Mouse (Mus musculus): ENCODE results near the gene Gpr119.

Gpr119 gene

GRCm38 (mm10) chrX:48674171-48674570, at the start of gene Gpr119:
Gene Gpr119, minus strand, starts transcription at chrX:48674478.
- no peak for DNase-seq (ENCODE audit: low spot score)

GRCm38 (mm10) chrX:48712846-48713245, 38.6 kb upstream of the Gpr119 start:
- DNase-seq (ENCODE audit: low spot score), result peak; percentile 51

GRCm38 (mm10) chrX:48709701-48710100, 35.4 kb upstream of the Gpr119 start:
- no peak for DNase-seq (ENCODE audit: low spot score)

- DNase-seq (ENCODE audit: low spot score), result peak; percentile 91
Measured at GRCm38 (mm10) chrX:48694864-48695371, 20.6 kb upstream of the Gpr119 start, which contains the start of gene Rbmx2. Gene Rbmx2, plus strand, starts transcription at chrX:48695004.

GRCm38 (mm10) chrX:48694460-48694859, 20.2 kb upstream of the Gpr119 start:
- DNase-seq (ENCODE audit: low spot score), result no peak

- DNase-seq (ENCODE audit: low spot score), result no peak
Measured at GRCm38 (mm10) chrX:48683857-48684256, 9.6 kb upstream of the Gpr119 start.

GRCm38 (mm10) chrX:48683451-48683850, 9.2 kb upstream of the Gpr119 start:
- peak; percentile 51 for DNase-seq (ENCODE audit: low spot score)

GRCm38 (mm10) chrX:48671714-48672113, 2.6 kb downstream of the Gpr119 start:
- DNase-seq (ENCODE audit: low spot score), result no peak

GRCm38 (mm10) chrX:48669588-48669987, 4.7 kb downstream of the Gpr119 start:
- no peak for DNase-seq (ENCODE audit: low spot score)

GRCm38 (mm10) chrX:48666807-48667206, 7.5 kb downstream of the Gpr119 start:
- DNase-seq (ENCODE audit: low spot score), result no peak

GRCm38 (mm10) chrX:48644122-48644521, 30.2 kb downstream of the Gpr119 start:
- peak; percentile 7 for DNase-seq (ENCODE audit: low spot score)

GRCm38 (mm10) chrX:48637032-48637431, 37.2 kb downstream of the Gpr119 start:
- DNase-seq (ENCODE audit: low spot score), result no peak

GRCm38 (mm10) chrX:48624054-48624420, 50.2 kb downstream of the Gpr119 start:
- no peak for DNase-seq (ENCODE audit: low spot score)

GRCm38 (mm10) chrX:48623379-48624053, 50.8 kb downstream of the Gpr119 start, which contains the start of gene Slc25a14:
Gene Slc25a14, plus strand, starts transcription at chrX:48623413.
- peak; percentile 77 for DNase-seq (ENCODE audit: low spot score)

- no peak for DNase-seq (ENCODE audit: low spot score)
Measured at GRCm38 (mm10) chrX:48623049-48623378, 51.3 kb downstream of the Gpr119 start.
